Mouse (Mus musculus): Measurements from ENCODE around the gene Palm2. TPM values are rescaled to one million over a fixed set of nuclear protein-coding genes. Genes with fewer than 3 reads are reported as not detected.

Palm2 gene
- total RNA-seq, 2 experiments from 2014 or later, result 58.1 to 60.8 TPM

DNA sequence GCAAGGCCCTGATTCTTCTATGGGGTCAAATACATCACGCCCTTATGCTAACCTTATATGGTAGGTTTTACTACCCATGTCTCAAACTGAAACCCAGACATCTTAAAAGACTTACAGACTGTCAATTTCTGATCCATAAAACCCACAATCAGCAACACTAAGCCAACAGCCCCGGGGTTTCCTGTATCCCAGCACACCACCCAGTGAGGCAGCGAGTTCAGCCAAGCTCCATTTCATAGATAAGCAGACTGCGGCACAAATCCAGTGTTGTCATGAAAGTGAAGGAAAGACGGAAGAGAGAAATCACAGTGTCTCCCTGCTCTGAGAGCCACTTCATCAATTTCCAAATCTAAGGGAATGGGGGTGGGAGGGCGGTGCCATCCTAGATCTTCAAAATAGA is 184.7 kb downstream of the Palm2 start:
- TF ChIP-seq CTCF (conservative IDR thresholded peaks at IDR 0.05), result no peak
- no peak for DNase-seq (ENCODE audit: low spot score in 2 of 2)
- Histone ChIP-seq H3K4me3 (no peak overlapping the region), H3K27ac (no peak overlapping the region)

DNA sequence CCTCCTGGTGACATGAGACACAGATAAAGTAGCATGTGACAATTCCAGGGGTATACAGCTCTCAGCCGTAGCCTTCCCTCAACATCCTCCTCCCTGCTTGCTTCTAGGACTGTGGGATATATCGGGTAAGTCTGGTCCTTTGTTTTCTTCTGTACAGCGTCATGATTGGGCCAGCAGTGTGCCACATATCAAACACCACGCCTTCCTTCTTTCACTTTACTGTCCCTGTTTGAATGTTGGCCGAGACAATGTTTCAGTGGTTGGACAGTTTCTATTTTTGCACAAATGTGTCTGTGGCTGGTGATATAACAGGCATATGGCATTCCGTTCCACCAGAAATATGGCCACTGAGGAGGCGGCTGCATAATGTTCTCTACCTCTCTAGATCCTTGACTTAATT is 188.8 kb downstream of the Palm2 start:
- DNase-seq (ENCODE audit: low spot score in 2 of 2), result no peak
- Histone ChIP-seq H3K27ac (0 out of 2 replicates have a peak overlapping the region, but pooled peaks have one; percentile 23), H3K4me3 (no peak overlapping the region)
- TF ChIP-seq CTCF (conservative IDR thresholded peaks at IDR 0.05), result no peak

DNA sequence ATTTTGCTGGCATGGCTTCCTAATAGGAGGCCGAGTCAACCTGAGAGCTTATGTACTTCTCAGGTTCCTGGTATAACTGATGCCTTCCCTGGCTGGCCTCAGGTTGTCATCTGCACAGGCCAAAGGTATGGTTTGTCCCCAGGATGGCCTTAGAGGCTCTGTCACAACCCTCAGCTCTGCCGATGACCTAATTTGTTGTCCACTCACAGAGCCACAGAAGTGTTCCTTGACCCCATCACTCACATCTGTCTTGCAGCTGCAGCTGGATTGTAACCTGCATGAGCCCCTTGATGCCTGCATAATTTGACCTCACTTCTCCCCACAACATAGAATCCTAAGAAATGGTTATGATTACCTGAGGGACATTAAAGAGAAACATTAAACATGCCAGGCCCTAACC is 190.8 kb downstream of the Palm2 start:
- TF ChIP-seq CTCF (conservative IDR thresholded peaks at IDR 0.05), result no peak
- DNase-seq (ENCODE audit: low spot score in 2 of 2), result no peak

DNA sequence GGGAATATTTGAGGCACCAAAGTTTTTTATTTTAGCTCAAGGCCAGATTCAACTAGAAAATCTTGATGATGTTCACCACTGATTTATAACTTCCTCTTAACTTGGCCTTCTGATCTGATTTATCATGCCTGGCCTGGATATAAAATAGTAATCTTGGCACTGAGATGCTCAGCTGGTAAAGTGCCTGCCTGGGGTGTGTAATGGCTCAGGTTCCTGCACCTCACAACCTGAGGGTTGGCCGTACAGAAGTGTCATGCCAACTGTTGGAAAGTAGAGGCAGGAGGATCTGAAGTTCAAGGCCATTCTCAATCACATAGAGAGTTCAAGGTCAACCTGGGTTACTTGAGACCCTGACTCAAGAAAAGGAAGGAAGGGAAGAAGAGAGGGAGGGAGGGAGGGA is 191.3 kb downstream of the Palm2 start:
- TF ChIP-seq CTCF (conservative IDR thresholded peaks at IDR 0.05), result no peak
- DNase-seq (ENCODE audit: low spot score in 2 of 2), result no peak
- no peak overlapping the region for H3K27ac ChIP-seq
- no peak overlapping the region for H3K4me3 ChIP-seq

More for the DNA sequence above, 190.8 kb downstream of the Palm2 start:
- Histone ChIP-seq H3K27ac (no peak overlapping the region), H3K4me3 (no peak overlapping the region)

DNA sequence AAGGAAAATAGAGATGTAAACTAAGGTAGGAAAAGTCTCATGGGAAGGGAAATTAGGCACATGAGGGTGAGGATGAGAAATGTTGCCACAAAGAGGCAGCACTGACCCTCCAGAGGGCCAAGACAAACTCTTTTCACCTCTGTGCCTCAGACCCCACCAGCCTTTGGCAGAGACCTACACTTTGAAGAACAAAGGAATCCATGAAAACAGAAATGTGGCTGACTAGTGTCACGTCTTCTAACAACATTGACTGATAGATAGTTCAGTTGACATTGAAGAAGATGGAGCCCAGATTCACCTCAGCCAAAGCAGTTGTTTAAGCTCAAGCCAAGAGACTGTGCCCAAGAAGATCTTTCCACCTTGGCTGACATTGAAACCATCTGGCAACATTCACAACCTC is 191.7 kb downstream of the Palm2 start:
- H3K4me3 ChIP-seq, result no peak overlapping the region
- TF ChIP-seq CTCF (conservative IDR thresholded peaks at IDR 0.05), result no peak
- no peak overlapping the region for H3K27ac ChIP-seq
- DNase-seq (ENCODE audit: low spot score in 2 of 2), result no peak

DNA sequence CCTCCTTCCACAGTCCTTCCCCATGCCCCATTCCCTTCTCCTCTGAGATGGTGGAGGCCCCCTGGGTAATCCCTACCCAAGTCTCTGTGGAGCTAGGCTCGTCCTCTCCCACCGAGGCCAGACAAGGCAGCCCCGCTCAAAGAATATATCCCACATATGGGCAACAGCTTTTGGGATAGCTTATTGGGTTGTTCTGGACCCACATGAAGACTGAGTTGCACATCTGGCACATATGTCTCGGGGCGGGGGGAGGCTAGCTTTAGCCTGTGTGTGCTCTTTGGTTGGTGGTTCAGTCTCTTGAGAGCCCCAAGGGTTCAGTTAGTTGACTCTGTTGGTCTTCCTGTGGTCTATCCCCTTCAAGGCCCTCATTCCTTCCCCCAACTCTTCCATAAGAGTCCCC is 192.9 kb downstream of the Palm2 start:
- H3K27ac ChIP-seq, result no peak overlapping the region
- no peak overlapping the region for H3K4me3 ChIP-seq
- DNase-seq (ENCODE audit: low spot score in 2 of 2), result no peak
- TF ChIP-seq CTCF (conservative IDR thresholded peaks at IDR 0.05), result no peak

DNA sequence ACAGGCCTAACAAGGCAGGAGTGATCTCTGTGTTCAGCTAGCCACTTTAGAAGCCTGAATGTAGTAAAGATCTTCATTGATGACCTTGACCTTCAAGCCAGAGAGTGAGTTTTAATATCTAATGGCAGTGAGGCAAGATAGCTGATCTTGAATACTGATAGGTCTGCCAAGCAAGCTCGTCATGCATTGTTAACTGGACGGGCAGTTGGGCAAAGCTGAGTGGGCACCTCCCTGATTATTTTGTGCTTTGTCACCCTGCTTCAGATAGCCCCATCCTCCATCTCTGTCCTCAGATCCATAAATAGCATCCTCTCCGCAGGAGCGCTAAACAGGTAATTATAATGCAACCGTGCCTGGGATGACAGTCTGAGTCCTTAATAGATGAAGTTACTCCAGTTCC is 198.3 kb downstream of the Palm2 start:
- no peak for DNase-seq (ENCODE audit: low spot score in 2 of 2)
- Histone ChIP-seq H3K27ac (no peak overlapping the region), H3K4me3 (no peak overlapping the region)
- no peak for TF ChIP-seq CTCF (conservative IDR thresholded peaks at IDR 0.05)

DNA sequence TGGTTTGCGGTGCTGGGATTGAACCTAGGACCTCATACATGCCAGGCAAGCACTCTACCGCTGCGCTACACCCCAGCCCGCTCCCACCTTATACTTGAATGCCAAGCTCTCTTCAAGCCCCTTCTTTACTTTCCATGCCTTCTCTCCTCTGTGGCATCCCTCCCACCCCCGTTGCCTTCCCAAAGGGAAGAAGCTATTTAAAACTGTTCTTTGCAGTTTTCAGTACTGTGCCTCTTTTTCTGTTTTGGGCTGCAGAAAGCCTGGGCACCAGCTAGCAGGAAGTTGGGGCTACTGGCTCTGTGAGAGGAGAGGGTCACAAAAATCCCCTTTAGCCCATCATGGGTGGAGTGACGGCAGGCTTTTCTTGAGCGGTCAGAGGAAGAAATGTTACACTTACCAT is 199.0 kb downstream of the Palm2 start:
- Histone ChIP-seq H3K4me3 (no peak overlapping the region), H3K27ac (no peak overlapping the region)
- DNase-seq (ENCODE audit: low spot score in 2 of 2), result no peak
- no peak for TF ChIP-seq CTCF (conservative IDR thresholded peaks at IDR 0.05)

DNA sequence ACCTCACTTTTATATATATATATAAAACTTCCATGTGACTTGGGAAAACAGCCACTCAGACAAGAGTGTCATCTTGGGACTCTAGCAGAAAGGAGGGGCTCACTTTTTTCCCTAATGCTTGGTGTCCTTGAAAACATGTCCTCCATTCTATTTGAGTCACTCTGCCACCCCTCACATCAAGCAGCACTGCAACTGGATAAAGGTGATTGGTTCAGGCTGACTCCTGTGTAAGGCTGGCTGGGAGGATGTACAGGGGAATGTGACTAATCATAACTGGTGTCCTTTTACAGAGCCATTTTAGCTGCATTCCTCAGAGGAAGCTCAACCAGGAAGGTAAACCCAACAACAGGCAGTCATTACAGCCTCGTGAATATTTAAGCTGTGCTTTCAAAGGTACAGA is 200.9 kb downstream of the Palm2 start:
- no peak for DNase-seq (ENCODE audit: low spot score in 2 of 2)
- H3K4me3 ChIP-seq, result no peak overlapping the region
- TF ChIP-seq CTCF (conservative IDR thresholded peaks at IDR 0.05), result no peak
- H3K27ac ChIP-seq, result no peak overlapping the region

DNA sequence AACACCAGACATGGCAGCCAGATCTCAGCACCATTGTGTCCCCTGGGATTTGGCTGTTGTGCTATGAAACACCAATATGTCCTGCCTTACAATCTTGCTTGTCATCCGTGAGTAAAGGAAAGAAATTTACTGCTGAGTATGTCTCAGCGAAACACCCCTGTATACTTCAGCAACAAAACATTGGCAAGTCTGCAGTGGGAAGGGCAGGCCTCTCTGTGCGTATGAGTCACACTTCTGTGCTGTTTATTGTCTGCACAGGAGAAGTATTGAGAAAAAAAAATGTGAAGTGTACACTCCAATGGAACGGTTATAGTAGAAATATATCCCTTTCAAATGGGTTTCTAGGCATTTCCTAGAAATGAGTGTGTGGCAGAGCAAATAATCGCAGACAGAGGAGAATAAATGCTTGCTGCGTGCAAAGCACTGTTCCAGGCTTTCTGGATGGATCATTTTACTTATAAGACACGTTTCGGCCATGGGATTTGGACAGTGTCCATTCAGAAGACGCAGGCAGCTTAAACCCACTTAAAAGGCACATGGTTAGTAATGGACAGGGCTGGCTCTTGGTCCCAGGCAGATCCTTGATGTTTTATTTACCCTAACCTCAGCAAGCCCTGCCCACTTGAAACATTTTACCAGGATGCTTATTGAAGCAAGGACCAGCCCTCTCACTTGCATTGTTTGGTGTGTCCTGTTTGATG is 202.9 kb downstream of the Palm2 start:
- Histone ChIP-seq H3K4me3 (no peak overlapping the region), H3K27ac (peak overlapping the region; percentile 71)
- TF ChIP-seq CTCF (conservative IDR thresholded peaks at IDR 0.05), result no peak
- no peak for DNase-seq (ENCODE audit: low spot score in 2 of 2)

DNA sequence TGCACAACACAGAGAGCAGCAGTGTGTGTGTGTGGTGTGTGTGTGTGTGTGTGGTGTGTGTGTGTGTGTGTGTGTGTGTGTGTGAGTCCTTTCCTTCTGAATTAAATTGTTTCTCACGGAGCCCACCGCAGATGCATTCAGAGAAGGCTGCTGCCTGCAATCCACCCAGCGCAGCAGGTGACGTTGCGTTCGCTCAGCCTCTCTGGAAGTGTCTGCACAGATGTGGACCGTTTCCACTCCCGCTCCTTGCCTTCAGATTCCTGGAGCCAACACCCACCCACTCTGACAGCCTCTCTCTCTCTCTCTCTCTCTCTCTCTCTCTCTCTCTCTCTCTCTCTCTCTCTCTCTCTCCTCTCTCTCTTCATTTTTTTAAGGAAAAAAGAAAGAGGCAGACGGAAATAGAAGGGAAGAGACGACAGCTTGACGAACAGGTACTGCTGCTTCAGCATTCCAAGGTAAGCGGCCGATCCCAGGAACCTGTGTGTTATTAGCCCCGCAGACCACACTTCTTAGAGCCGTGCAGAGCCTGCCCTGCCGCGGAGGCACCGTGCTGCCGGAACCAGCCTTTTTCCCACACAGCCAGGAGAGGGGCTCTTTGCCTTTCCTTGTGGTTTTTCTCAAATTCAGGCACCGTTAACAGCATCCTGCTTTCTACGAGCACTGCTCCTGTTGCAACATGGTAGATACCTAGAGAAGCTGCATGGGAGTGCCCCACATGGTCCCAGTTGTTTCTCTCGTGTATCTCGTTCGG is 203.8 kb downstream of the Palm2 start:
- no peak for TF ChIP-seq CTCF (conservative IDR thresholded peaks at IDR 0.05)
- Histone ChIP-seq H3K27ac (peak overlapping the region; percentile 78), H3K4me3 (peak overlapping the region; percentile 49)
- no peak for DNase-seq (ENCODE audit: low spot score in 2 of 2)

DNA sequence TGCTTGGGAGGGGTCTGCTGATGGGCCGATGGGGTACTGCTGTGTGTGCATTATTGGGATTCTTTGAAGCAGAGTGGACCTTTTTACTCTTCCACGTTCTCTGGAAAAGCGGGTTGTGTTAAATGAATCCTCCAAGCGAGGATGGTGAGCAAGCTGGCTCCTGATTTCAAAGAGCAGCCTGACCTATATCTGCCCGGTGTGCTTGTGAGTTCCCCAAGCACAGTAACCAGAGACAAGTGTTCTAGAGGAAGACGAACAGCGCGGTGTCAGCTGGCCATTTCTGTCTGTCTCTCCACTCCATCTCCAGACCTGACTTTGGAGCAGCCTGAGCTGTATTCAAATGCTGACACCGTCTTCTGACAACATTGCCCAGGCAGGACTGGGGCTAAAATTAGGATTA is 204.9 kb downstream of the Palm2 start:
- Histone ChIP-seq H3K4me3 (peak overlapping the region; percentile 49), H3K27ac (peak overlapping the region; percentile 54; the same call in 1 of the 2 replicates)
- no peak for DNase-seq (ENCODE audit: low spot score in 2 of 2)
- TF ChIP-seq CTCF (conservative IDR thresholded peaks at IDR 0.05), result no peak

DNA sequence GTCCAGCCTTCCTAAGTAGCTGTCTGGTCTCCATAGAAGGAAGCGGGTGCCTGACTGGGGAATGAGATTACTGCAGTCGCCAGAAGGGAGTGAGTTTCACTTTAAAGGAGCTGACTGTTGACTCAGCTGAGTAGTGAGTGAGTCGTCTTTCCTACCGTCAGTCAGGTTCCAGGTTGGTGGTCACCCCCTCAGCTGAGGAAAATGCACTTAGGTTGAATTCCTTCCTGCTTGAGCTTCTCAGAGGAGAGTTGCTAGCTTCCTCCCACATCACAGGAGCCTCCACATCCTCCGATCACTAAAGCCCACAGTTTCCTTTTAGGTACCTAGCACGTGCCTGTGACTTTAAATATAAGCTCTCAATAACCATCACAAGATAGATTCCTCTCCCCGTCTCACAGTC is 206.2 kb downstream of the Palm2 start:
- no peak for TF ChIP-seq CTCF (conservative IDR thresholded peaks at IDR 0.05)
- Histone ChIP-seq H3K4me3 (no peak overlapping the region), H3K27ac (no peak overlapping the region)
- DNase-seq (ENCODE audit: low spot score in 2 of 2), result no peak

DNA sequence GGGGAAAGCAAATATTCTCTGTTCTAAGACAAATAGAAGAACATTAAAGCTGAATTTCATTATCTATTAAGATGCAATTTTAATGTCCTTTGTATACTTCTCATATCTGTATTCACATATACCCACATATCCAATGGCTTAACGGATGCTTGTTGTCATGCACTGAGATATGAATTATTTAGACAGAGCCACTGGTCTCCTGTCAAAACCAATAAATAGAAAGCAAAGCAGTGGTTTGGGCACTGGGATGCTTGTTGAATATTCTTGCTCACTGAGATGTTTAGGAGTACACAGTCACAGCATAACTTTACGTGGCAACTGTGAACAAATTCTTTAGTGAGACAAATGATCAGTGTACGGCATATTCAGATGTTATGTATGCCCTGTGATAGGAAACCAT is 206.9 kb downstream of the Palm2 start:
- TF ChIP-seq CTCF (conservative IDR thresholded peaks at IDR 0.05), result no peak
- Histone ChIP-seq H3K27ac (no peak overlapping the region), H3K4me3 (no peak overlapping the region)
- DNase-seq (ENCODE audit: low spot score in 2 of 2), result no peak
